Mouse (Mus musculus) forebrain, embryonic 11.5 days (tissue): ENCODE data around the gene Mtch2. TPM values are rescaled to one million over a fixed set of nuclear protein-coding genes. Genes with fewer than 3 reads are reported as not detected.

Source experiments
- ATAC-seq: fragments of 200-750 bp; cut with Nextera tagmentation; replicated peaks from 2 replicates; pipeline ENCODE4 v1.8.0; 2017; ENCODE audit warnings: moderate TSS enrichment; ENCODE audit not compliant: low FRiP score
- DNase-seq: peaks from one replicate; pipeline ENCODE4 v3.0.0-alpha.2; 2017; ENCODE audit warnings: low spot score
- H3K27ac ChIP-seq: fragments of 300-500 bp; sonication (generic); 2 replicates; pipeline ENCODE4 v1.5.1; 2014; ENCODE audit warnings: low read depth, low read length
- H3K27me3 ChIP-seq: fragments of 300-500 bp; sonication (generic); 2 replicates; pipeline ENCODE4 v1.6.1; 2014; ENCODE audit warnings: mild to moderate bottlenecking, low read length, mixed read lengths; ENCODE audit not compliant: control insufficient read depth, insufficient read depth
- H3K36me3 ChIP-seq: fragments of 300-500 bp; sonication (generic); 2 replicates; pipeline ENCODE4 v1.6.1; 2014; ENCODE audit warnings: mild to moderate bottlenecking, low read length, moderate library complexity, mixed read lengths; ENCODE audit not compliant: control insufficient read depth, insufficient read depth
- H3K4me1 ChIP-seq: fragments of 300-500 bp; sonication (generic); replicated peaks from 2 replicates; pipeline ENCODE4 v1.6.1; 2014; ENCODE audit warnings: low read length, mixed read lengths; ENCODE audit not compliant: control insufficient read depth, insufficient read depth
- H3K4me2 ChIP-seq: fragments of 300-500 bp; sonication (generic); 2 replicates; pipeline ENCODE4 v1.6.1; 2014; ENCODE audit warnings: low read depth, mild to moderate bottlenecking, low read length, moderate library complexity, mixed read lengths; ENCODE audit not compliant: severe bottlenecking
- H3K4me3 ChIP-seq: fragments of 300-500 bp; sonication (generic); 2 replicates; pipeline ENCODE4 v1.5.1; 2014; ENCODE audit warnings: low read depth, low read length
- H3K9ac ChIP-seq: fragments of 300-500 bp; sonication (generic); 2 replicates; pipeline ENCODE4 v1.6.1; 2014; ENCODE audit warnings: low read length
- H3K9me3 ChIP-seq: fragments of 300-500 bp; sonication (generic); 2 replicates; pipeline ENCODE4 v1.6.1; 2016; ENCODE audit warnings: low read length, mixed read lengths; ENCODE audit not compliant: control insufficient read depth
- WGBS: fragments of 180-500 bp; shearing (Covaris S2); extraction: QIAGEN DNeasy Blood & Tissue Kit; methylation state at CpG from one replicate; pipeline ENCODE4 v1.1.7; 2014; 5-methylcytosine and 5-hydroxymethylcytosine counted together
- polyA plus RNA-seq: library from polyadenylated mRNA; unstranded; fragments of >200 nt; fragmentation: Nextera tagmentation; extraction: Ambion mirVana; gene quantifications from 2 replicates; pipeline ENCODE4 v1.2.1, GENCODE M21; 2014

Gene Mtch2
- polyA plus RNA-seq, 1 experiment from 2014 or later, result 247 TPM

GRCm38 (mm10) chr2:90846171-90846570, 784 bp upstream of the Mtch2 start:
- Histone ChIP-seq H3K4me1 (no peaks in the 10 kb centered on the region), H3K9ac (peak overlapping the region; percentile 66; the same call in 1 of the 2 replicates), H3K9me3 (no peaks in the 10 kb centered on the region), H3K4me3 (peak overlapping the region; percentile 63), H3K36me3 (peaks cover 1% of the 10 kb centered on the region; the same call in 1 of the 2 replicates), H3K4me2 (peak overlapping the region; percentile 66), H3K27ac (no peak overlapping the region; the same call in 1 of the 2 replicates), H3K27me3 (no peaks in the 10 kb centered on the region)
- WGBS, result 46% methylated on average over 6 of the region's 6 CpGs
- DNase-seq, result no peak
- ATAC-seq, result no peak

GRCm38 (mm10) chr2:90846597-90846954, 379 bp upstream of the Mtch2 start:
- H3K27ac ChIP-seq, result no peak overlapping the region; the same call in 1 of the 2 replicates
- H3K9me3 ChIP-seq, result no peaks in the 10 kb centered on the region
- WGBS, result 3% methylated on average over 8 of the region's 8 CpGs
- H3K36me3 ChIP-seq, result peaks cover 4% of the 10 kb centered on the region; the same call in 1 of the 2 replicates
- ATAC-seq (no peak; the same call in 1 of the 2 replicates), DNase-seq (peak; percentile 52)
- H3K9ac ChIP-seq, result peak overlapping the region; percentile 66
- H3K4me2 ChIP-seq, result peak overlapping the region; percentile 66
- no peaks in the 10 kb centered on the region for H3K27me3 ChIP-seq
- H3K4me3 ChIP-seq, result peak overlapping the region; percentile 63
- no peaks in the 10 kb centered on the region for H3K4me1 ChIP-seq

- peak overlapping the region; percentile 66 for H3K4me2 ChIP-seq
- ATAC-seq (no peak), DNase-seq (no peak)
- peaks cover 4% of the 10 kb centered on the region; the same call in 1 of the 2 replicates for H3K36me3 ChIP-seq
- no peaks in the 10 kb centered on the region for H3K27me3 ChIP-seq
- peak overlapping the region; percentile 31; the same call in 1 of the 2 replicates for H3K27ac ChIP-seq
- no peaks in the 10 kb centered on the region for H3K9me3 ChIP-seq
- H3K9ac ChIP-seq, result peak overlapping the region; percentile 73
- H3K4me3 ChIP-seq, result peak overlapping the region; percentile 63
- H3K4me1 ChIP-seq, result no peaks in the 10 kb centered on the region
- WGBS, result 1% methylated on average over 13 of the region's 13 CpGs
Observed at GRCm38 (mm10) chr2:90847681-90848050, 711 bp downstream of the Mtch2 start.

- Histone ChIP-seq H3K4me3 (peak overlapping the region; percentile 63), H3K4me1 (no peaks in the 10 kb centered on the region), H3K27me3 (no peaks in the 10 kb centered on the region), H3K9ac (peak overlapping the region; percentile 73), H3K27ac (no peak overlapping the region), H3K4me2 (peak overlapping the region; percentile 66), H3K9me3 (no peaks in the 10 kb centered on the region), H3K36me3 (peaks cover 4% of the 10 kb centered on the region; the same call in 1 of the 2 replicates)
- WGBS, result 95% methylated on average over 5 of the region's 5 CpGs
- ATAC-seq (no peak), DNase-seq (no peak)
Observed at GRCm38 (mm10) chr2:90848331-90848730, 1.4 kb downstream of the Mtch2 start.

- no peak overlapping the region for H3K9ac ChIP-seq
- no peak overlapping the region for H3K27ac ChIP-seq
- H3K4me1 ChIP-seq, result no peaks in the 10 kb centered on the region
- ATAC-seq (no peak), DNase-seq (no peak)
- no peaks in the 10 kb centered on the region for H3K9me3 ChIP-seq
- H3K4me2 ChIP-seq, result no peak overlapping the region
- H3K36me3 ChIP-seq, result peaks cover 4% of the 10 kb centered on the region; the same call in 1 of the 2 replicates
- H3K27me3 ChIP-seq, result no peaks in the 10 kb centered on the region
- 97% methylated on average over 1 of the region's 1 CpGs for WGBS
- no peak overlapping the region for H3K4me3 ChIP-seq
Observed at GRCm38 (mm10) chr2:90850401-90850800, 3.4 kb downstream of the Mtch2 start.

- no peak overlapping the region for H3K27ac ChIP-seq
- DNase-seq (no peak), ATAC-seq (no peak)
- H3K9ac ChIP-seq, result no peak overlapping the region
- H3K9me3 ChIP-seq, result no peaks in the 10 kb centered on the region
- 96% methylated on average over 2 of the region's 2 CpGs for WGBS
- H3K27me3 ChIP-seq, result no peaks in the 10 kb centered on the region
- no peak overlapping the region for H3K4me3 ChIP-seq
- H3K36me3 ChIP-seq, result peaks cover 7% of the 10 kb centered on the region; the same call in 1 of the 2 replicates
- H3K4me2 ChIP-seq, result no peak overlapping the region
- no peaks in the 10 kb centered on the region for H3K4me1 ChIP-seq
Observed at GRCm38 (mm10) chr2:90861486-90861885, 14.5 kb downstream of the Mtch2 start.

- ATAC-seq (0 out of 2 replicates have a peak, but pooled peaks have one; percentile 49), DNase-seq (no peak)
- no peaks in the 10 kb centered on the region for H3K4me1 ChIP-seq
- no peaks in the 10 kb centered on the region for H3K27me3 ChIP-seq
- no peak overlapping the region for H3K4me3 ChIP-seq
- H3K9ac ChIP-seq, result no peak overlapping the region
- peak overlapping the region; percentile 21; the same call in 1 of the 2 replicates for H3K27ac ChIP-seq
- H3K4me2 ChIP-seq, result no peak overlapping the region
- H3K9me3 ChIP-seq, result no peaks in the 10 kb centered on the region
- H3K36me3 ChIP-seq, result peaks cover 7% of the 10 kb centered on the region; the same call in 1 of the 2 replicates
Observed at GRCm38 (mm10) chr2:90864184-90864583, 17.2 kb downstream of the Mtch2 start.

GRCm38 (mm10) chr2:90866524-90866923, 19.6 kb downstream of the Mtch2 start:
- peak; percentile 81 for ATAC-seq

GRCm38 (mm10) chr2:90870136-90870601, 23.2 kb downstream of the Mtch2 start:
- H3K9me3 ChIP-seq, result no peaks in the 10 kb centered on the region
- no peaks in the 10 kb centered on the region for H3K27me3 ChIP-seq
- no peaks in the 10 kb centered on the region for H3K4me1 ChIP-seq
- H3K27ac ChIP-seq, result no peak overlapping the region; the same call in 1 of the 2 replicates
- WGBS, result 73% methylated on average over 4 of the region's 4 CpGs
- DNase-seq (no peak), ATAC-seq (no peak)
- H3K4me3 ChIP-seq, result no peak overlapping the region
- no peak overlapping the region for H3K9ac ChIP-seq
- no peak overlapping the region for H3K4me2 ChIP-seq
- H3K36me3 ChIP-seq, result no peaks in the 10 kb centered on the region; the same call in 1 of the 2 replicates

More at GRCm38 (mm10) chr2:90866524-90866923, 19.6 kb downstream of the Mtch2 start:
- Histone ChIP-seq H3K36me3 (peaks cover 4% of the 10 kb centered on the region; the same call in 1 of the 2 replicates), H3K4me1 (no peaks in the 10 kb centered on the region), H3K4me3 (no peak overlapping the region), H3K27ac (no peak overlapping the region), H3K27me3 (no peaks in the 10 kb centered on the region), H3K9me3 (no peaks in the 10 kb centered on the region), H3K9ac (no peak overlapping the region), H3K4me2 (no peak overlapping the region)
- WGBS, result 33% methylated on average over 3 of the region's 3 CpGs
- DNase-seq, result peak; percentile 88
